Mouse (Mus musculus) lung, embryonic 15.5 days (tissue): ENCODE results near the gene Cfap100. TPM values are rescaled to one million over a fixed set of nuclear protein-coding genes. Genes with fewer than 3 reads are reported as not detected.

ENCODE experiments used
- ATAC-seq: fragments of 200-750 bp; cut with Nextera tagmentation; 2 replicates; pipeline ENCODE4 v1.8.0; 2017; ENCODE audit warnings: moderate number of reproducible peaks, borderline replicate concordance; ENCODE audit not compliant: low FRiP score, low TSS enrichment; ENCODE audit errors: extremely low read depth
- H3K27ac ChIP-seq: fragments of 300-500 bp; sonication (generic); 2 replicates; pipeline ENCODE4 v1.5.1; 2015; ENCODE audit warnings: moderate library complexity, mild to moderate bottlenecking, inconsistent platforms
- H3K27me3 ChIP-seq: fragments of 300-500 bp; sonication (generic); 2 replicates; pipeline ENCODE4 v1.6.1; 2015; ENCODE audit warnings: inconsistent platforms
- H3K36me3 ChIP-seq: fragments of 300-500 bp; sonication (generic); 2 replicates; pipeline ENCODE4 v1.6.1; 2015; ENCODE audit warnings: inconsistent platforms
- H3K4me1 ChIP-seq: fragments of 300-500 bp; sonication (generic); 2 replicates; pipeline ENCODE4 v1.6.1; 2015; ENCODE audit warnings: inconsistent platforms
- H3K4me2 ChIP-seq: fragments of 300-500 bp; sonication (generic); 2 replicates; pipeline ENCODE4 v1.6.1; 2015; ENCODE audit warnings: inconsistent platforms, mild to moderate bottlenecking, moderate library complexity
- H3K4me3 ChIP-seq: fragments of 300-500 bp; sonication (generic); 2 replicates; pipeline ENCODE4 v1.5.1; 2015; ENCODE audit warnings: mild to moderate bottlenecking, inconsistent platforms
- H3K9ac ChIP-seq: fragments of 300-500 bp; sonication (generic); 2 replicates; pipeline ENCODE4 v1.6.1; 2015; ENCODE audit warnings: inconsistent platforms
- H3K9me3 ChIP-seq: fragments of 300-500 bp; sonication (generic); 2 replicates; pipeline ENCODE4 v1.6.1; 2016; ENCODE audit warnings: inconsistent platforms
- WGBS: fragments of 180-500 bp; shearing (Covaris S2); methylation state at CpG from one replicate; pipeline ENCODE4 v1.1.7; 2015; 5-methylcytosine and 5-hydroxymethylcytosine counted together
- polyA plus RNA-seq: library from polyadenylated mRNA; unstranded; fragments of >200 nt; fragmentation: Nextera tagmentation; extraction: Ambion mirVana; gene quantifications from 2 replicates; pipeline ENCODE4 v1.2.1, GENCODE M21; 2015

The Cfap100 gene
- polyA plus RNA-seq, 1 experiment from 2014 or later = 0.50 TPM

DNA sequence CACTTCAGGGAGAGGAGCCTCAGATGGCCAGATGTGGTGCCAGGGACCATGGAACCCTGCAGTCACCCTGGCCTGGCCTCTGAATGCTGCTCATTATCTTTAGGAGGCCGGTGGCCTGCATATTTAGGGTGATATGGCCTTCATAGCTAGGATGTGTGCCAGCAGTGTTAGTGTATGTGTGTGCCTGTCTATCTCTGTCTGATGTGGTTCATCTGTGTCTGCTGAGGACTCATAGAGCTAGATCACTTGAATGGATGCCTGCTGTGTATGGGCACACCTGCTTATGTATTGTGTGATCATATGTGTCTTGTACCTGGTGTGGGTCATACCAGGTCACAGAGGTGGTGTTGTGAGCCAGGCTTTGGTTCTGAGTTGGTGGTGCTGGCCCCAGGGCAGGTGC lies 39.6 kb upstream of the Cfap100 start:
- Histone ChIP-seq H3K27me3 (no peaks in the 10 kb centered on the region), H3K9ac (no peak overlapping the region), H3K4me2 (no peak overlapping the region), H3K4me3 (no peak overlapping the region), H3K9me3 (no peaks in the 10 kb centered on the region), H3K36me3 (peaks cover 2% of the 10 kb centered on the region; the same call in 1 of the 2 replicates), H3K27ac (no peak overlapping the region), H3K4me1 (peaks cover 28% of the 10 kb centered on the region)
- ATAC-seq = no peak
- 67% methylated on average over 1 of the region's 1 CpGs for WGBS

DNA sequence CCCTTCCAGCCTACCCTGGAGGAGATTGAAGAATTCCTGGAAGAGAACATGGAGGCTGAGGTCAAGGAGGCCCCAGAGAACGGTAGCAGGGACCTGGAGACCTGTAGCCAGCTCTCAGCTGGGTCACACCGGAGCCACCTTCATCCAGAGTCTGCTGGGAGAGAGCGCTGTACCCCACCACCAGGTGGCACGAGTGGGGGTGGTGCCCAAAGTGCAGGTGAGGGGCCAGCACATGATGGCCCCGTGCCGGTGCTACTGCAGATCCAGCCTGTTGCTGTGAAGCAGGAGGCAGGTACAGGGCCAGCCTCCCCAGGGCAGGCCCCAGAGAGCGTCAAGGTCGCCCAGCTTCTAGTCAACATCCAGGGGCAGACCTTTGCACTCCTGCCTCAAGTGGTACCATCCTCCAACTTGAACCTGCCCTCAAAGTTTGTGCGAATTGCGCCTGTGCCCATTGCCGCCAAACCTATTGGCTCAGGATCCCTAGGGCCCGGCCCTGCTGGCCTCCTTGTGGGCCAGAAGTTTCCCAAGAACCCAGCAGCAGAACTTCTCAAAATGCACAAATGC lies 38.3 kb upstream of the Cfap100 start:
- ATAC-seq = no peak
- 81% methylated on average over 12 of the region's 12 CpGs for WGBS
- Histone ChIP-seq H3K27ac (no peak overlapping the region), H3K4me3 (no peak overlapping the region), H3K9me3 (no peaks in the 10 kb centered on the region), H3K4me1 (peaks cover 33% of the 10 kb centered on the region), H3K27me3 (peaks cover 4% of the 10 kb centered on the region; the same call in 1 of the 2 replicates), H3K9ac (no peak overlapping the region), H3K36me3 (peaks cover 2% of the 10 kb centered on the region; the same call in 1 of the 2 replicates), H3K4me2 (no peak overlapping the region)

- Histone ChIP-seq H3K4me3 (no peak overlapping the region), H3K36me3 (peaks cover 2% of the 10 kb centered on the region; the same call in 1 of the 2 replicates), H3K27me3 (peaks cover 12% of the 10 kb centered on the region), H3K27ac (peak overlapping the region; percentile 29; the same call in 1 of the 2 replicates), H3K9ac (no peak overlapping the region), H3K9me3 (no peaks in the 10 kb centered on the region), H3K4me1 (peaks cover 25% of the 10 kb centered on the region), H3K4me2 (no peak overlapping the region)
- 65% methylated on average over 10 of the region's 10 CpGs for WGBS
- ATAC-seq = no peak
Observed at GRCm38 (mm10) chr6:90466079-90466478, 37.5 kb upstream of the Cfap100 start.

- Histone ChIP-seq H3K27me3 (peaks cover 22% of the 10 kb centered on the region), H3K4me2 (no peak overlapping the region), H3K9ac (no peak overlapping the region), H3K36me3 (peaks cover 2% of the 10 kb centered on the region; the same call in 1 of the 2 replicates), H3K4me1 (peaks cover 19% of the 10 kb centered on the region), H3K27ac (no peak overlapping the region), H3K4me3 (no peak overlapping the region), H3K9me3 (no peaks in the 10 kb centered on the region)
- no peak for ATAC-seq
- 89% methylated on average over 11 of the region's 11 CpGs for WGBS
Observed at GRCm38 (mm10) chr6:90465028-90465640, 36.5 kb upstream of the Cfap100 start.

DNA sequence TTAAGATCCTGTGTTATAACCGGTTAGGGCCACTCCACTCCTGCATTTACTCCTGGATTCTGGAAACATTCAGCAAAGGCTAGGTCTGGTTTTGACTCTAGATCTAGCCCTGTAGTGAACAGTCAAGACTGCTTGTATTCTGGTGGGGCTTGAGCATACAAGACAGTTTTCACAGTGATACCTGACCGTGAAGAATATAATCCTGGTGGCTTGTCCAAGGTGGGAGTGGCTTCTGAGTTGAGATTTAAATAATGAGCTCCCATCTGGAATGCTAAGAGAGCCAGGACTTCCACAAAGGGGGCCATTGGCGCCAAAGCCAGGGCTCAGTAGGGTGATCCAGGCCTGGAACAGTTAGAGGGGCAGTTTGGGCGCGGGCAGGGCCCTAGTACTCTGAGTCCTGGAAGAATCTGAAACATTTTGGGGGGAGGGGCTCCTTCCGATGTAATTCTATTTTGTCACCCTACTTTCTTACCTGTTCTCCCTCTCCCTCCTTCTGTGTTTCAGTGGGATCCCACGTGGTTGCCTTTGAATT lies 35.4 kb upstream of the Cfap100 start:
- 40% methylated on average over 7 of the region's 7 CpGs for WGBS
- ATAC-seq = no peak; the same call in 1 of the 2 replicates
- H3K27ac ChIP-seq = peak overlapping the region; percentile 70

DNA sequence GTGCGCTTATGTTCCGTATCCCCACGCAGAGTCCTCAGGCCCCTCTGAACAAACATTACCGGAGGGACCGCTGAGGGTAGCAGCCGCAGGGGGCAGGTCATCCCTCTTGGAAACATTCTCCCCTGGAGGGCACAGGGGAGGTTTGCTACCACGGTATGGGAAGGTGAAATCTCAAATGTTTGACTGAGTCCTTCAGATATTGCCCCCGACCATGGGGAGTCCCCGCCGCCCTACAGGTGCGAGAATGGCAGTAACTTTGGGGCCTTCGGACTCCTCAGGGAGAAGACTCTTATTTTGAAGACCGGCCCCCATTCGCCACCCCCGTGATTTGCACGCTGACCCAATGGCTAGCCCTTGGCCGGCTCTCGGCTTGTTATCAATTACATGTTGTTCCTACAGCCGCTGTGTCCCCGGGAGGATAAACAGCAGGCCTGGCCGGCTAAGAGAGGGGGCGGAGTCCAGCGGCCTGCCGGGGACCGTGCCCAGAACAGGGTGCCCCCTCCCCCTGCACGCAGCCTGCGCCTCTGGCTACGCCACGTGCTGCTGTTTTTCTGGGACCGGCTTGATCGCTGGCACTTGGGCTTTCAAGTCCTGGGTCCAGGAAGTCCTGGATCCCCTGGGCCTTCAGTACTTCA lies 34.7 kb upstream of the Cfap100 start:
- WGBS = under 1% methylated on average over 31 of the region's 31 CpGs

More for the DNA sequence above, 35.4 kb upstream of the Cfap100 start:
- Histone ChIP-seq H3K9me3 (no peaks in the 10 kb centered on the region), H3K9ac (peak overlapping the region; percentile 52; the same call in 1 of the 2 replicates), H3K27me3 (peaks cover 26% of the 10 kb centered on the region), H3K4me3 (peak overlapping the region; percentile 56), H3K36me3 (no peaks in the 10 kb centered on the region), H3K4me2 (peak overlapping the region; percentile 93), H3K4me1 (peaks cover 19% of the 10 kb centered on the region)

DNA sequence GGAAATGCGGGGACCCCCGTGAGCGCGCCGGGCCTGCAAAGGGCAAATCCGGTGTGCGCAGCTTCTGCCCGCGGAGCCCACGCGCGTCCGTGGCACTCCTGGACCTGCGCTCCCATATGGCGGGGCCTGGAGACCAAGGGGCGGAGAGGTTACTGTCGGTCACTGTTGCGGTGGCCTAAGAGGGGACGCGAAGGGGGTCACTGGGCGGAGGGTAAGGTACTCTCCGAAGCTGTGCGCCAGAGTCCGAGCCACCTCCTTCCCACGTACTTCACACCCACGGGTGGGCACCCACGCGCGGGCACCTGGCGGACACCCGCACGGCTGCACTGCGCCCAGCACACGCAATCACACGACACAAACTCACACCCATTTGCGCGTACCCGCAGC lies 34.2 kb upstream of the Cfap100 start:
- H3K27me3 ChIP-seq = peaks cover 26% of the 10 kb centered on the region
- peaks cover 19% of the 10 kb centered on the region for H3K4me1 ChIP-seq
- H3K27ac ChIP-seq = peak overlapping the region; percentile 11
- peak overlapping the region; percentile 52 for H3K9ac ChIP-seq
- H3K36me3 ChIP-seq = no peaks in the 10 kb centered on the region
- peak; percentile 12; the same call in 1 of the 2 replicates for ATAC-seq
- peak overlapping the region; percentile 93 for H3K4me2 ChIP-seq
- H3K9me3 ChIP-seq = no peaks in the 10 kb centered on the region
- under 1% methylated on average over 38 of the region's 38 CpGs for WGBS
- H3K4me3 ChIP-seq = peak overlapping the region; percentile 56

More for the DNA sequence above, 34.7 kb upstream of the Cfap100 start:
- H3K4me2 ChIP-seq = peak overlapping the region; percentile 93
- H3K9ac ChIP-seq = peak overlapping the region; percentile 52
- H3K27me3 ChIP-seq = peaks cover 26% of the 10 kb centered on the region
- H3K27ac ChIP-seq = peak overlapping the region; percentile 70
- no peaks in the 10 kb centered on the region for H3K9me3 ChIP-seq
- no peaks in the 10 kb centered on the region for H3K36me3 ChIP-seq
- peak overlapping the region; percentile 56 for H3K4me3 ChIP-seq
- peaks cover 19% of the 10 kb centered on the region for H3K4me1 ChIP-seq
- peak; percentile 92 for ATAC-seq

- H3K9me3 ChIP-seq = no peaks in the 10 kb centered on the region
- peak; percentile 69 for ATAC-seq
Observed at GRCm38 (mm10) chr6:90462181-90462706, 33.6 kb upstream of the Cfap100 start, which contains the start of gene Klf15. Gene Klf15, plus strand, starts transcription at chr6:90462576.

GRCm38 (mm10) chr6:90461771-90462170 lies 33.2 kb upstream of the Cfap100 start:
- 22% methylated on average over 12 of the region's 12 CpGs for WGBS
- no peaks in the 10 kb centered on the region for H3K36me3 ChIP-seq
- peaks cover 26% of the 10 kb centered on the region for H3K27me3 ChIP-seq
- no peak for ATAC-seq
- peak overlapping the region; percentile 93 for H3K4me2 ChIP-seq
- no peak overlapping the region for H3K27ac ChIP-seq
- peak overlapping the region; percentile 56 for H3K4me3 ChIP-seq
- H3K9me3 ChIP-seq = no peaks in the 10 kb centered on the region
- peaks cover 19% of the 10 kb centered on the region for H3K4me1 ChIP-seq
- peak overlapping the region; percentile 52 for H3K9ac ChIP-seq

More at GRCm38 (mm10) chr6:90462181-90462706, 33.6 kb upstream of the Cfap100 start, which contains the start of gene Klf15:
- WGBS = under 1% methylated on average over 70 of the region's 70 CpGs
- no peaks in the 10 kb centered on the region for H3K36me3 ChIP-seq
- peak within 1 kb of the TSS; percentile 56 for H3K4me3 ChIP-seq
- peaks cover 19% of the 10 kb centered on the region for H3K4me1 ChIP-seq
- H3K9ac ChIP-seq = peak within 1 kb of the TSS; percentile 52
- peaks cover 26% of the 10 kb centered on the region for H3K27me3 ChIP-seq
- peak within 1 kb of the TSS; percentile 93 for H3K4me2 ChIP-seq
- peak within 1 kb of the TSS; percentile 11 for H3K27ac ChIP-seq

DNA sequence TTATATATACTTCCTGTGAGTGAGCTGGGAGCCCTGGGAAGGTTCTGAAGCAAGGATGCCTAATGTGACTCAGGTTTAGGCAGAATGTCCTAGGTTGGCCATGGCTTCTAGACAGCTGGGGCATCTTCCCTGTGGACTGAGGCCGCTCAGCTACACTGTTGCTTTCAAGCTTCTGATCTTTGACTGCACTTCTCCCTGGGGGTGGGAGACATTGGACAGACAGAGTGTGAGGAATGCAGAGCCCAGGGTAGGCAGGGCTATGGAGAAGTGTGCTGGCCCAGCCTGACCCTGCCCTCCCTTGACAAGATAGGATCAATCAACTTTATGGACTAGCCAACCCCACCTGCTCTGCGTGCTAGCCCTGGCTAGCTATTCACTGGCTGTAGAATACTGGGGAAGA lies 32.6 kb upstream of the Cfap100 start:
- Histone ChIP-seq H3K36me3 (no peaks in the 10 kb centered on the region), H3K4me2 (no peak overlapping the region), H3K4me3 (no peak overlapping the region), H3K27ac (no peak overlapping the region), H3K4me1 (peaks cover 19% of the 10 kb centered on the region), H3K9me3 (no peaks in the 10 kb centered on the region), H3K27me3 (peaks cover 26% of the 10 kb centered on the region), H3K9ac (no peak overlapping the region)
- ATAC-seq = no peak
- 52% methylated on average over 2 of the region's 2 CpGs for WGBS

DNA sequence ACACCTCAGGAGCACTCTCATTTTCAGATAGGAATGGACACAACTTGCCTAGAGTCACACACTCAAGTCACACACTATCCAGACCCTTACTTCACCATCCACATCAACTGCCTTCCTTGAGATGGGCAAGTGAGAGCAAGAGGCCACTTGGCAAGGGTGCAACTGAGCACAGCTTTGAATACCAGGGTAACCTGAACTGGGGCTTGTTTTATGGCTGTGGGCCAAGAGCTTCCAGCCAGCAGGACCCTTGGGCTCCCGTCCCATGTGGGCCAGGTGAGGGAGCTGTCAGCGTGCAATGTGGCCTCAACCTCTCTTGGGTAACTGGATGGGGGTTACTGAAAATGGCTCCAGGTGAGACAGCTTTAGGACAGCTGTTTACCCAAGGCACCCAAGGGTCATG lies 28.8 kb upstream of the Cfap100 start:
- no peaks in the 10 kb centered on the region for H3K4me1 ChIP-seq
- no peak overlapping the region for H3K4me2 ChIP-seq
- H3K9ac ChIP-seq = no peak overlapping the region
- H3K4me3 ChIP-seq = no peak overlapping the region
- H3K9me3 ChIP-seq = no peaks in the 10 kb centered on the region
- WGBS = 66% methylated on average over 2 of the region's 2 CpGs
- no peak for ATAC-seq
- H3K27ac ChIP-seq = no peak overlapping the region
- no peaks in the 10 kb centered on the region for H3K36me3 ChIP-seq
- H3K27me3 ChIP-seq = peaks cover 26% of the 10 kb centered on the region
